Mouse (Mus musculus) Muller cell, postnatal 12 days (primary cell): Measurements from ENCODE around the gene Gins2.

Experiments used
- DNase-seq: peaks from one replicate; pipeline ENCODE4 v3.0.0-alpha.2; 2015; ENCODE audit errors: inconsistent ontology term

The Gins2 gene

GRCm38 (mm10) chr8:120565151-120565711, 23.9 kb downstream of the Gins2 start:
- peak; percentile 7 for DNase-seq

- DNase-seq: peak; percentile 96
Measured at GRCm38 (mm10) chr8:120563851-120564837, 25.0 kb downstream of the Gins2 start.

- DNase-seq: no peak
Measured at GRCm38 (mm10) chr8:120563348-120563724, 25.8 kb downstream of the Gins2 start.

- DNase-seq: no peak
Measured at GRCm38 (mm10) chr8:120562680-120563347, 26.3 kb downstream of the Gins2 start.

GRCm38 (mm10) chr8:120561539-120562435, 27.3 kb downstream of the Gins2 start:
- DNase-seq: no peak

GRCm38 (mm10) chr8:120560535-120560934, 28.6 kb downstream of the Gins2 start:
- DNase-seq: no peak

- DNase-seq: peak; percentile 71
Measured at GRCm38 (mm10) chr8:120559654-120560053, 29.4 kb downstream of the Gins2 start.

- no peak for DNase-seq
Measured at GRCm38 (mm10) chr8:120558162-120558561, 30.9 kb downstream of the Gins2 start.

GRCm38 (mm10) chr8:120557170-120557965, 31.7 kb downstream of the Gins2 start:
- no peak for DNase-seq

- no peak for DNase-seq
Measured at GRCm38 (mm10) chr8:120556198-120556892, 32.8 kb downstream of the Gins2 start.

- DNase-seq: no peak
Measured at GRCm38 (mm10) chr8:120554466-120555039, 34.6 kb downstream of the Gins2 start.

GRCm38 (mm10) chr8:120553441-120554123, 35.5 kb downstream of the Gins2 start:
- no peak for DNase-seq

- no peak for DNase-seq
Measured at GRCm38 (mm10) chr8:120552509-120552908, 36.6 kb downstream of the Gins2 start.

GRCm38 (mm10) chr8:120551677-120551980, 37.5 kb downstream of the Gins2 start:
- no peak for DNase-seq

GRCm38 (mm10) chr8:120550937-120551676, 38.0 kb downstream of the Gins2 start:
- no peak for DNase-seq

GRCm38 (mm10) chr8:120550430-120550829, 38.7 kb downstream of the Gins2 start:
- DNase-seq: no peak

- DNase-seq: peak; percentile 11
Measured at GRCm38 (mm10) chr8:120549922-120550321, 39.2 kb downstream of the Gins2 start.

GRCm38 (mm10) chr8:120549321-120549921, 39.7 kb downstream of the Gins2 start:
- DNase-seq: peak; percentile 40
